Mouse (Mus musculus) heart, postnatal 4 days (tissue): ENCODE measurements around the gene H2al1b. TPM values are rescaled to one million over a fixed set of nuclear protein-coding genes. Genes with fewer than 3 reads are reported as not detected.
A peak's percentile ranks its signal among the peaks of the same experiment; 100 is the strongest.
"Not testable (repeated sequence)": the region's sequence is repeated elsewhere in the genome, so short reads cannot be mapped to it uniquely, and the experiment has no call there.

Experiments used
- DNase-seq: peaks from one replicate; pipeline ENCODE4 v3.0.0; 2021
- total RNA-seq, 2 experiments: library from RNA; stranded (reverse); gene quantifications; 2 replicates each; pipeline ENCODE4 v1.2.3; 2021

Gene H2al1b
- total RNA-seq: not detected

DNA sequence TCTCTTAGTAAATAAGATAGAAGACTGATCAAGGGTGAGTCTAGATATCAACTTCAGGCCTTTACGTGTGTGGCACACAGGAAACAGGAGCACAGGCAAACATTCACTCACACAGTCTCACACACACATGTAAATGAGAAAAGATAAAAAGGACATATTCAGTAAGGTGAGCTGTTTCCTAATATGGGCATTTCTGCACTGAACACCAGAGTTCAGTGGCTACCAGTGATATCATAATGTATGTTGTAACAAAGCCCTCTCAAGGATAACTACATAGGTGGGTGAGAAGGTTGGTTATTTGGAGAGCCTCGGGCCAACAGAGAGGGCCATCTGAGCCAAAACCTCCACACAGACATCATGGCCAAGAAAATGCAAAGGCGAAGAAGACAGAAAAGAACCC is at the start of gene H2al1b:
Gene H2al1b (plus strand): TSS at position 301 of the 400 bp plus-strand sequence.
- DNase-seq: not testable (repeated sequence)

DNA sequence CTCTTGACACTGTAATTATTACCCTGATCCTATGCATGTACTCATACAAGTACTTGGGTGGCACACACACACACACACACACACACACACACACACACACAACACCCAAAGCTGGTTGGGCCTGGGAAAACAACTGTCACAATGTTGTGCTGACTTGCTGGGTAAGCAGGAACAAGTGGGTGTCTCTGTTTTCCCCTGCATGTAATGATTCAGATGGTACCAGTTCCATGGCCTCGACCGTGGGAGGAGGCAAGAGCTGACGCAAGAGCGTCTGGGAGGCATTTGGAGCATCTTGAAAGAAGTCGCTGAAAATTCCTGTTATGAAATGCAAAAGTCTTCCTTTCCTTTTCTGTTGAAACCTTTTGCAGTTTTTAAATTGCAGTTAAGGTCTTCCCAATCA is 48.2 kb upstream of the H2al1b start:
- no peak for DNase-seq

DNA sequence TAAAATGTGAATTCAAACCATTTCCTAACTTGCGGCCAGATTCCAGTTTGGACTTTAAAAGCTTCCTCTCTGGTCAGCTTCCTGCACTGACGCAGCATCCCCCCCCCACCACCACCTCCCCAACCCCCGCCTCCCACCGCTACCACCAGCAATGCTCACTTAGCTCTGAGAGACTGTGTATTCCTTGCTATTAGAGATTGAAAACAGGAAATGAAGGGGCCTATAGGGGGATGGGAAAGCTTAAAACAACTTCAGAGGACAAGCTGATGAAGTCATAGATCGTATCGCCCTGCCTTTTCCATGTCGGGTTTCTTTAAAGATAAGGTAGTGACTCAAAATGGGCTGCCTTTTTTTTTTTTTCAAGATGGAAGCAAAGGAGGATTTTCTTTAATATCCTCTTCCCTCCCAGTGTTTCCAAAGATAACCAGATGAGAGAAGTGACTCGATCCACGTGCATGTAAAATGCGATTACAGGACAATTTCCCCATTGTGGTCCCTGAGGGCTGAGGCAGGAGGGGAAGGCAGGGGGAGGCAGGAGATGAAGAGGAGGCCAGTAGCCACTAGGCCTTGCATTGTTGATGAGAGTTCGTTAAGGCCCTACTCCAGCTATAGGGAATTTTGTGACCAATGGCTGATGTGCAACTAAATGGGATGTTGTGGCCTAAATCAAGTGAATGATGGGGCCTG is 47.6 kb upstream of the H2al1b start:
- DNase-seq: no peak

DNA sequence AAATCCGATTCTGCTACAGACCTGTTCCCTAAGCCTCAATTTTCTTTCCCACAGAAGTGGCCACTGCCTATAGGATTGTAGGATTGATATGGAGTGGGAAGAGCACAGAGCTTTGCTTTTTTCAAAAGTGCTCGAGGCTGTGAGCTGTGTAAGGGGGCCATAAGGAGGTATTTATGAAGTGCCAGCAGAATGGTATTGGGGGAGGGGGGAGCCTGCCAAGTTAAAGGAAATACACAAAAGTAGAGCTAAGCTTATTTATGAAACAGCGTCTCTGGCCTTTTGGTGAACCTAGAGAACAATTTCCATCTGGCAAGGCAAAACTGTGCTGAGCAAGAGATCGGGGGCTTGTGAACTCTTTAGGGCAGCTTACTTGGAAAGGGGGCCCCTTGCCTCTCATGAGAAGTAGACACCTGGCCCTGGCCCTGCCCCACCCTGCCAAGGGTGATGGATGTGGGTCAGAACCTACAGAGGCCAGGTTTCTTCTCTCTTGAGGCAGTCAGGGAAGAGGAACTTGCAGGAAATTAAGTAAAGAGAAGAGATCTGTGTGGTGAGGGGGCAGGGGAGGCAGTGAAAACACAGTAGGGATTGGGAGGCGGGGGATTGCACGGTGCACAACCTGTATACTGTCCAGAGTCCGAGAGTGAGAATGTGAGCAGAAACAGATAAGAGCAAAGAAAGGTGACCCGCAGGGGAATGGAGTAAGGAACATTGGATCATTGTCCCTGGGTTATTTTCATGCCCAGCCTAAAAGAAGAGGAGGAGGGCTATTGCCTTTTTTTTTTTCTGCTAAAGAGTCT is 46.5 kb upstream of the H2al1b start:
- no peak for DNase-seq

DNA sequence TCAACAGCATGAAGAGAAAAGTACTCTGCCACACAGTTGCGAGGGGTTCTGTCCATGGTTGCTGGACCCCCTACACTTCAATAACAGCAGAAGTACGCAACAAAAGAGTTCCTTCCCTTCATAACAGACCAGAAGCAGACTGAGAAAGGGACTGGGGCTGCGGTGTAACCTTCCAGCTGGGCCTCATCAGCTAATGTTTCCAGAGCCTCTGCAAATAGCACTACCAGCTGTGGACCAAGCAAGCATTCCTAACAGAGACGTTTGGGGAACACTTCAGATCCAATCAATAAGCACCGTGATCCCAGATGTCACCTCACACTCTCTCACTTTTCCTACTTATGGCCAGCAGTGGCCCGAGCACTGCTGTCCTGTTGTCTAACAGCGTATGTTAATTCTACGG is 37.3 kb upstream of the H2al1b start:
- DNase-seq: no peak

DNA sequence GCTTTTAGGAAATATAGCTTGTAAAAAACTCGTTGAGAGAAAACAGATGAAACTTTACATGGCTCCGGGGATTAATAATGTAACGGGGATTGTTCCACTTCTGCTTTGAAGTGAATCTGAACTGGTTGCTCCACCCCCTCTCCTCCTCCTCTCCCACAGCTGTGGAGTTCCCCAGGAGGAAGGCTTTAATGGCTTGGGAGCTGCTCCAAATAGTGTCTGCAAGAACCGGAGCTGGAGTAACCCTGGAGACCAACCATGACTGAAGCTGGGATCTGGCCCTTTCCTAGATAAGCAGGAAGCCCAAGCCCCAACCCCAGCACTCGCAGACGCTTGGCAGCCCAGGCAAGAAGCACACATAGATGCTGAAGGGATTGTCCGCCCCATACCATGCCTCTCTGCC is 34.4 kb upstream of the H2al1b start:
- peak; percentile 32 for DNase-seq

DNA sequence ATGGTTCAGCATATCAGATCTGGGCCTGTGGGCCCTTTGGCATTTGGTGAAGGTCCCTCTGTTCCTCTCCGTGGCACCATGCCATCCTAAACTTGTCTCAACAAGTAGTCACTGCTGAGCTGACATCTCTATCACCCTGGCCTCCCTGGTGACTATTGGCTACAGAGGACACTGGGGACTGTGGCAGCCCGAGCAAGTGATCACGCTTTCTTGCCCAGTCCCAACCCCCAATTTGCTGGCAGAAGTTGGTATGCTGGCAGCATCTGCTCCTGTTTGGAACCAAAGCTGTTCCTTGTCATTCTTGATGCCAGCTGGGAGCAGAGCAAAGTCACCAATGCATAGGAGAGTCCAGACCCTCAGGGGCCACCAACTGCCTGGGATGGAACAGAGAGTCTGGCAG is 33.2 kb upstream of the H2al1b start:
- DNase-seq: peak; percentile 35

DNA sequence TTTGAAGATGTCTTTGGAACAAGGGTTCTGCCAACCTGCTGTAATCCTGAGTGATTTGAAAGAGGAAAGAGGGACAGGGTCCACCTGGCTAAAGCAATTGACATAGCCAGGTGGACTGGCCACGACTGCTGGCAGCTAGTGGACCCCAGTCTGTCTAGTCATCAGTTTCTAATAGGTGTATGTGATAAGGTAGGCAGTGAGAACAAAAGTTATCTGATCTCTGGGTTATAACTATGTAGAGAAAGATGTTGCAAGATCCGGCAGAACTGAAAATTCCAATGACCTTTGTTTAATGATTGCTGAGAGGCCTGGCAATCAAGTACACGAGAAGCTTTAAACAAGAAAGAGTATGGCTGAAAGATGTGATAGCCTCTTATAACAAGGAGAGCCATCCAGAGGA is 29.0 kb upstream of the H2al1b start:
- DNase-seq: no peak

DNA sequence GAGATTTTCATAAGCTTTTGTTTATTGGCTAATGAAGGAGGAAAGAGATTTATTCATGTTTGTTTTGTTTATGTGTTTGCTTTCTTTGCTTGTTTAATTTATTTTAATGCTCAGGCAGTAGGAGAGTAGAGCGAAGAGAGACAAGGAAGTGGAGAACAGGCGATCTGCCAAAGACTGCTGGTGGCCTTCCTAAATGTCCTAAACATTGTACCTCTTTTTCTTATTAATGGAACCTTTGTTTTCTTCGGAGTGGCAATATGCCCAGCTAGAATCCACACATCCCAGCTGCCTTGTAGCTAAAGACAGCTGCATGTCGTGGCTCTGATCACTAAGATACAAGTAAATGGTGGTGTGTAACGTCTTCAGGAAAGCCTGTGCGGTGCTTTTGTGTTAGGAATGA is 25.1 kb upstream of the H2al1b start:
- DNase-seq: no peak

DNA sequence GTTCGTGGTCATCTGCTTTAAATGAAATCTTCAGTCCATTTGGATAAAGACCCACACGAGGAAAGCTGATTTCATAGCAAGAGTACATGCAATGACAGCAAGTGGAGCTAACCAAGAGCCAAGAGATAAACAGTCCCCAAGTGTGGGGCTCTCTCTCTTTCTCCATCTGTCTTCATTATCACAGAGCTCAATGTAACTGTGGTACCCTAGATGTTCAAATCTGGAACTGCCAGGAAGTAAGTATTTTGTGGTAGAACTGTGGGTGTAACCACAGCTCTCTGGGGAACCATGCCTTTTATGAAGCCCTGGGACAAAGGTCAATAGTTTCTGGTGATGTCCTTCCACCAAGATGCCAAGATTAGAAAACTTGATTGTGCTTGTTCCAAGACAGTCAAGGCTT is 21.5 kb upstream of the H2al1b start:
- no peak for DNase-seq

DNA sequence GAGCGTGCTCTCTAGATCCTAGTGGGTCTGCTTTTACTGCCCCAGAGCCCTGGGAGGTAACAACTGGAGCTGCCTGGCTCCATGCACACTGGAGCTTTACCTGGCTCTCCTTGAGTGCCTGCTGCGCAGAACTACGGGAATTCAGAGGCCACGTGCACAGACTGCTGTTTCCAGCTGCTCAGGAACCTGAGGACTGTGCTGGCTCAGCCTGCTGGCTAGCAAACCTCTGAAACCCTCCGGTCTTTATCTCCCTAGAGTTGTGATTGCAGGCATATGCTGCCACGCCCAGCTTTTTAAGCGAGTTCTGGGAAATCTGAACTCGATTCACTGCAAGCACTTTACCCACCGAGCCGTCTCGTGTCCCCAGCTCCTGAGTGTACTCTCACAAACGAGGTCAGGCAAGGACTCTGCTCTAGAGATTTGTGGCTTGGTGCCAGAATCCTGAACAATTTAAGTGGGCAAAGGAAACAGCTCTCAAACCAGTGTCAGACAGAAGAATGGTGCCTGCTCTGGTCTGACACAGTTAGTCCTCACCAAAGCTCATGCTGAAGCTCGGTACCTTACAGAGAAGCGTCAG is 13.8 kb upstream of the H2al1b start:
- DNase-seq: peak; percentile 55

DNA sequence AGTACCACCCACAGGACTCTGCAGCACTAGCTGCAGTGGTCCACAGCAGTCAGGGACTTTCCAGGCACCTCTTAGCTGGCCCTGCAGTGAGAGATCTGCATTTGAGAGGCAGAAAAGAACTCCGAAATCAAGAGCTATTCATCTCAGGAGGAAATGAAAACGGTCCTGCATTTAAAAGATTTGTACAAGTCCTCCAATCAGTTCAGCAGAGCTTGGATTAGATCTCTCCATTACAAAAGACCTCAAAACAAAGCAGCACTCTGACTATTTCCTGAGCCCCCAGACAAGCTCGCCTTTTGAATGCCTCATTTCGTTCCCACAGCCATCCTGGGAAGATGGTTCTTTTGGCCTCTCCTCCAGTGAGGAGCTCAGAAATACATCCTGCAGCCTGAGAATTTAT is 13.0 kb upstream of the H2al1b start:
- DNase-seq: no peak

DNA sequence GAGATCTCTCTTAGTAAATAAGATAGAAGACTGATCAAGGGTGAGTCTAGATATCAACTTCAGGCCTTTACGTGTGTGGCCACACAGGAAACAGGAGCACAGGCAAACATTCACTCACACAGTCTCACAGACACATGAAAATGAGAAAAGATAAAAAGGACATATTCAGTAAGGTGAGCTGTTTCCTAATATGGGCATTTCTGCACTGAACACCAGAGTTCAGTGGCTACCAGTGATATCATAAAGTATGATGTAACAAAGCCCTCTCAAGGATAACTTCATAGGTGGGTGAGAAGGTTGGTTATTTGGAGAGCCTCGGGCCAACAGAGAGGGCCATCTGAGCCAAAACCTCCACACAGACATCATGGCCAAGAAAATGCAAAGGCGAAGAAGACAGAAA is 3.3 kb upstream of the H2al1b start, which contains the start of gene H2al1a:
Gene H2al1a (plus strand): TSS at position 301 of the 400 bp plus-strand sequence.
- DNase-seq: not testable (repeated sequence)

DNA sequence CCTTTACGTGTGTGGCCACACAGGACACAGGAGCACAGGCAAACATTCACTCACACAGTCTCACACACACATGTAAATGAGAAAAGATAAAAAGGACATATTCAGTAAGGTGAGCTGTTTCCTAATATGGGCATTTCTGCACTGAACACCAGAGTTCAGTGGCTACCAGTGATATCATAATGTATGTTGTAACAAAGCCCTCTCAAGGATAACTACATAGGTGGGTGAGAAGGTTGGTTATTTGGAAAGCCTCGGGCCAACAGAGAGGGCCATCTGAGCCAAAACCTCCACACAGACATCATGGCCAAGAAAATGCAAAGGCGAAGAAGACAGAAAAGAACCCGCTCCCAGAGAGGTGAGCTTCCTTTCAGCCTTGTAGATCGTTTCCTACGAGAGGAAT is 3.1 kb downstream of the H2al1b start, which contains the start of gene H2al1c:
Gene H2al1c (plus strand): TSS at position 301 of the 400 bp plus-strand sequence.
- DNase-seq: not testable (repeated sequence)

DNA sequence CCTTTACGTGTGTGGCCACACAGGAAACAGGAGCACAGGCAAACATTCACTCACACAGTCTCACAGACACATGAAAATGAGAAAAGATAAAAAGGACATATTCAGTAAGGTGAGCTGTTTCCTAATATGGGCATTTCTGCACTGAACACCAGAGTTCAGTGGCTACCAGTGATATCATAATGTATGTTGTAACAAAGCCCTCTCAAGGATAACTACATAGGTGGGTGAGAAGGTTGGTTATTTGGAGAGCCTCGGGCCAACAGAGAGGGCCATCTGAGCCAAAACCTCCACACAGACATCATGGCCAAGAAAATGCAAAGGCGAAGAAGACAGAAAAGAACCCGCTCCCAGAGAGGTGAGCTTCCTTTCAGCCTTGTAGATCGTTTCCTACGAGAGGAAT is 6.3 kb downstream of the H2al1b start, which contains the start of gene H2al1d:
Gene H2al1d (plus strand): TSS at position 301 of the 400 bp plus-strand sequence.
- not testable (repeated sequence) for DNase-seq

DNA sequence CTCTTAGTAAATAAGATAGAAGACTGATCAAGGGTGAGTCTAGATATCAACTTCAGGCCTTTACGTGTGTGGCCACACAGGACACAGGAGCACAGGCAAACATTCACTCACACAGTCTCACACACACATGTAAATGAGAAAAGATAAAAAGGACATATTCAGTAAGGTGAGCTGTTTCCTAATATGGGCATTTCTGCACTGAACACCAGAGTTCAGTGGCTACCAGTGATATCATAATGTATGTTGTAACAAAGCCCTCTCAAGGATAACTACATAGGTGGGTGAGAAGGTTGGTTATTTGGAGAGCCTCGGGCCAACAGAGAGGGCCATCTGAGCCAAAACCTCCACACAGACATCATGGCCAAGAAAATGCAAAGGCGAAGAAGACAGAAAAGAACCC is 9.4 kb downstream of the H2al1b start, which contains the start of gene H2al1e:
Gene H2al1e (plus strand): TSS at position 301 of the 400 bp plus-strand sequence.
- not testable (repeated sequence) for DNase-seq

DNA sequence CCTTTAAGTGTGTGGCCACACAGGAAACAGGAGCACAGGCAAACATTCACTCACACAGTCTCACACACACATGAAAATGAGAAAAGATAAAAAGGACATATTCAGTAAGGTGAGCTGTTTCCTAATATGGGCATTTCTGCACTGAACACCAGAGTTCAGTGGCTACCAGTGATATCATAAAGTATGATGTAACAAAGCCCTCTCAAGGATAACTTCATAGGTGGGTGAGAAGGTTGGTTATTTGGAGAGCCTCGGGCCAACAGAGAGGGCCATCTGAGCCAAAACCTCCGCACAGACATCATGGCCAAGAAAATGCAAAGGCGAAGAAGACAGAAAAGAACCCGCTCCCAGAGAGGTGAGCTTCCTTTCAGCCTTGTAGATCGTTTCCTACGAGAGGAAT is 12.6 kb downstream of the H2al1b start, which contains the start of gene H2al1f:
Gene H2al1f (plus strand): TSS at position 301 of the 400 bp plus-strand sequence.
- DNase-seq: not testable (repeated sequence)

DNA sequence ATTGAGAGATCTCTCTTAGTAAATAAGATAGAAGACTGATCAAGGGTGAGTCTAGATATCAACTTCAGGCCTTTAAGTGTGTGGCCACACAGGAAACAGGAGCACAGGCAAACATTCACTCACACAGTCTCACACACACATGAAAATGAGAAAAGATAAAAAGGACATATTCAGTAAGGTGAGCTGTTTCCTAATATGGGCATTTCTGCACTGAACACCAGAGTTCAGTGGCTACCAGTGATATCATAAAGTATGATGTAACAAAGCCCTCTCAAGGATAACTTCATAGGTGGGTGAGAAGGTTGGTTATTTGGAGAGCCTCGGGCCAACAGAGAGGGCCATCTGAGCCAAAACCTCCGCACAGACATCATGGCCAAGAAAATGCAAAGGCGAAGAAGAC is 15.7 kb downstream of the H2al1b start, which contains the start of gene H2al1g:
Gene H2al1g (plus strand): TSS at position 301 of the 400 bp plus-strand sequence.
- not testable (repeated sequence) for DNase-seq

DNA sequence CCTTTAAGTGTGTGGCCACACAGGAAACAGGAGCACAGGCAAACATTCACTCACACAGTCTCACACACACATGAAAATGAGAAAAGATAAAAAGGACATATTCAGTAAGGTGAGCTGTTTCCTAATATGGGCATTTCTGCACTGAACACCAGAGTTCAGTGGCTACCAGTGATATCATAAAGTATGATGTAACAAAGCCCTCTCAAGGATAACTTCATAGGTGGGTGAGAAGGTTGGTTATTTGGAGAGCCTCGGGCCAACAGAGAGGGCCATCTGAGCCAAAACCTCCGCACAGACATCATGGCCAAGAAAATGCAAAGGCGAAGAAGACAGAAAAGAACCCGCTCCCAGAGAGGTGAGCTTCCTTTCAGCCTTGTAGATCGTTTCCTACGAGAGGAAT is 19.0 kb downstream of the H2al1b start, which contains the start of gene H2al1h:
Gene H2al1h (plus strand): TSS at position 301 of the 400 bp plus-strand sequence.
- not testable (repeated sequence) for DNase-seq

DNA sequence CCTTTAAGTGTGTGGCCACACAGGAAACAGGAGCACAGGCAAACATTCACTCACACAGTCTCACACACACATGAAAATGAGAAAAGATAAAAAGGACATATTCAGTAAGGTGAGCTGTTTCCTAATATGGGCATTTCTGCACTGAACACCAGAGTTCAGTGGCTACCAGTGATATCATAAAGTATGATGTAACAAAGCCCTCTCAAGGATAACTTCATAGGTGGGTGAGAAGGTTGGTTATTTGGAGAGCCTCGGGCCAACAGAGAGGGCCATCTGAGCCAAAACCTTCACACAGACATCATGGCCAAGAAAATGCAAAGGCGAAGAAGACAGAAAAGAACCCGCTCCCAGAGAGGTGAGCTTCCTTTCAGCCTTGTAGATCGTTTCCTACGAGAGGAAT is 22.1 kb downstream of the H2al1b start, which contains the start of gene H2al1i:
Gene H2al1i (plus strand): TSS at position 301 of the 400 bp plus-strand sequence.
- DNase-seq: not testable (repeated sequence)

DNA sequence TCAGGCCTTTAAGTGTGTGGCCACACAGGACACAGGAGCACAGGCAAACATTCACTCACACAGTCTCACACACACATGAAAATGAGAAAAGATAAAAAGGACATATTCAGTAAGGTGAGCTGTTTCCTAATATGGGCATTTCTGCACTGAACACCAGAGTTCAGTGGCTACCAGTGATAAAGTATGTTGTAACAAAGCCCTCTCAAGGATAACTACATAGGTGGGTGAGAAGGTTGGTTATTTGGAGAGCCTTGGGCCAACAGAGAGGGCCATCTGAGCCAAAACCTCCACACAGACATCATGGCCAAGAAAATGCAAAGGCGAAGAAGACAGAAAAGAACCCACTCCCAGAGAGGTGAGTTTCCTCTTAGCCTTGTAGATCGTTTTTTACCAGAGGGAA is 25.3 kb downstream of the H2al1b start, which contains the start of gene H2al1j:
Gene H2al1j (plus strand): TSS at position 301 of the 400 bp plus-strand sequence.
- not testable (repeated sequence) for DNase-seq

DNA sequence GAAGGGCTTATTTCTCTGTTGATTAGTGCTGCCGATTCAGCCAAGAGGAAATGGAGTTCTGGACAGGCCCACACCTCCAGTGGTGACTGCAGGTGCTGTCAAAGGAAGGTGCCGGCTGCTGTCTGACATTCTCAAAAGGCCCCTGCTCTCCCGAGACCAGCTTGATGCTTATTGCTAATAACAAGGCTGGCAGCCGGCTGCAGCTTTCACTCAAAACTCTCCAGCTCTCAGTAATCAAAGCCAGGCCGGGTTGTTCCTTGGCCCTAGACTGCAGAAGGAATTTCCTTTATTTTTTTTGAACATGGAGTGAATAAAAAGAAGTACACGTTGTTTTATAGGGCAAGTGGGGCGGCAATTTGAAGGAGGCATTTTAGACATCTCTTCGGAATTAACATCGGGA is 43.5 kb downstream of the H2al1b start:
- no peak for DNase-seq

DNA sequence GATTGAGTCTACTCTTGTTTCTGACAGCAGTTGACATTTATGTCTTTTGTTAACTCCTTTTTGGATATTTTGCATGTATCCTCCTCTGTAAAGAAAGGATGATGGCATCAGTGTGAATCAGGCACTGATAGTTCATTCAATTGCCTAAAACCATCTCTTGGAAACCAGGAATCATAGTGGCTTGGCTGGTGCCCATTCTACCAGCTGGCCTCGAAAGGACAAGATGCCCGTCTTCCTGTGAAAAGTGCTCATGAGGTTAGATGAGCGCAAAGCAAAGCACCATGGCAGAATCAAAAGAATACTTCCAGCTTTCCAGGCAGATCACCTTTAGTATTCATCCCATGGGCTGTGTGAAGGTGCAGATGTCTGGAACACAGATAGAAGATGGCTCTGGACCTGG is 44.5 kb downstream of the H2al1b start:
- no peak for DNase-seq
